ENCODE assay signal across 21 mouse cellular contexts in the genomic region with DNA sequence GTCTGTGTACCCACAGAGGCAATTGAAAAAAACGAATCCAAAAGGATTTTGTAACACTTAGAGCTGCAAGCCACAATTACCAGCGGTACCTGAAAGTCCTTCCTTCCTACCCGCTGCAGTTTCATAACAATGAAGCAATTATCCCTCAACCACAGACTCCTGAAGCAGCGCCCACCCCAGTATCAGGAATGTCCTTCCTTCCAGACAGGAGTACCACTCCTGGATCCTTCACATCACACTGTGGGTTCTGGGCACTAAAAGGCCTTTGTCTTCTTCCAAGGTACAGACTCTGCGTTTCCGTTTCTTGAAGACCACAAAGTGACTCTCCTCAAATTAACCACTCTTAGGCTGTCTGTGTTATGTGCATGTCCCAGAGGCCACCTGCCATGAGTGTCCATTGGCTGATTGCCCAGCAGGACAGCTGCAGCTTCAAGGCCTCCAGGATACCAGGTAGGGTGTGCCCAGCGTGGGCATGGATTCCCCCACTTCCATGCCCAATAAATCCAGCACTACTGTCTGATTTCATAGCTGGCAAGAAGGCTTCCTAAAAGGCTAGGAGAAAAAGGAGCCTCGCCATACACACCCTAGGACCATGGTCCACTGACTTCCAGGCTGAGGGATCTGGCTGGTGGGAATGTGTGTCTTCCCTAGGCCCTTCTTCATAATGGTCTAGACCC. TPM values are rescaled to one million over a fixed set of nuclear protein-coding genes. Genes with fewer than 3 reads are reported as not detected.
DNase-seq lines count a peak whose midpoint lies in the region; ATAC-seq and TF ChIP-seq lines count a peak whose summit lies in the region.
"Had no signal": no experiment of that assay in that cellular context is flagged by ENCODE, and none has a peak within 500 bp of the region (broad histone marks: within the 10 kb centered on the region; RNA-seq: fewer than 3 reads in every experiment).

No protein-coding gene starts in this region.

- DNase-seq in heart, embryonic 10.5 days (ENCODE audit: low spot score), result no peak
- DNase-seq in heart, adult 11 months, result no peak
- DNase-seq in lung, postnatal 36 days, result no peak
- peak; percentile 39 for DNase-seq in Muller cell, postnatal 12 days (ENCODE audit: inconsistent ontology term)
- no peak for DNase-seq in kidney, adult 2 months
- DNase-seq: adrenal gland, postnatal 25 days; B cell, adult 2 months; cerebellum, adult 11-12 months; gastrocnemius, postnatal 14 days; heart, postnatal 14 days; kidney, adult 8-10 months; kidney, postnatal 25 days; left cerebral cortex, postnatal 4 days; thymus, postnatal 25 days had no signal

- H3K4me1 ChIP-seq in heart, embryonic 10.5 days, result peaks cover 69% of the 10 kb centered on the region
- H3K4me1 ChIP-seq in lung, embryonic 16.5 days (replicated peaks; ENCODE audit: control insufficient read depth, insufficient read depth, low read length), result peaks cover 24% of the 10 kb centered on the region
- H3K4me1 ChIP-seq in megakaryocyte, embryonic 14.5 days, result peaks cover 94% of the 10 kb centered on the region
- H3K4me1 ChIP-seq in kidney, adult 2 months (ENCODE audit: control insufficient read depth, insufficient read depth, low read length), result no peaks in the 10 kb centered on the region

- H3K9ac ChIP-seq in lung, embryonic 16.5 days (ENCODE audit: low read length), result no peak overlapping the region
- H3K9ac ChIP-seq: hindbrain, embryonic 12.5 days had no signal

- peak; percentile 76 for ATAC-seq in lung, embryonic 16.5 days (ENCODE audit: low read depth)
- no peak for ATAC-seq in activated CD4-positive, CD25-positive, alpha-beta regulatory T cell, adult 4 months
- ATAC-seq: forebrain, embryonic 14.5 days had no signal

- H3K9me3 ChIP-seq in heart, embryonic 10.5 days, result no peaks in the 10 kb centered on the region
- H3K9me3 ChIP-seq in lung, embryonic 16.5 days (ENCODE audit: control insufficient read depth, low read length), result no peaks in the 10 kb centered on the region
- H3K9me3 ChIP-seq in megakaryocyte, embryonic 14.5 days, result no peaks in the 10 kb centered on the region
- H3K9me3 ChIP-seq: hindbrain, embryonic 12.5 days; midbrain, embryonic 10.5 days had no signal

- H3K27me3 ChIP-seq in heart, embryonic 10.5 days (ENCODE audit: insufficient read depth, poor library complexity, severe bottlenecking), result no peaks in the 10 kb centered on the region
- no peaks in the 10 kb centered on the region for H3K27me3 ChIP-seq in lung, embryonic 16.5 days (ENCODE audit: control insufficient read depth, insufficient read depth, low read depth, low read length)
- H3K27me3 ChIP-seq in megakaryocyte, embryonic 14.5 days (replicated peaks), result no peaks in the 10 kb centered on the region
- H3K27me3 ChIP-seq in kidney, adult 2 months (replicated peaks; ENCODE audit: control insufficient read depth, insufficient read depth, low read length), result no peaks in the 10 kb centered on the region
- H3K27me3 ChIP-seq: hindbrain, embryonic 12.5 days had no signal

- no peak overlapping the region for H3K4me2 ChIP-seq in lung, embryonic 16.5 days (ENCODE audit: low read depth, low read length)
- H3K4me2 ChIP-seq: heart, embryonic 11.5 days; hindbrain, embryonic 12.5 days had no signal

- no peak overlapping the region for H3K4me3 ChIP-seq in heart, embryonic 10.5 days
- H3K4me3 ChIP-seq in lung, embryonic 16.5 days (ENCODE audit: low read length), result no peak overlapping the region
- H3K4me3 ChIP-seq in megakaryocyte, embryonic 14.5 days (replicated peaks), result peak overlapping the region; percentile 93
- H3K4me3 ChIP-seq in kidney, adult 2 months (ENCODE audit: insufficient read depth, low read depth, low read length), result no peak overlapping the region
- H3K4me3 ChIP-seq: hindbrain, embryonic 12.5 days; midbrain, embryonic 10.5 days had no signal

- no peak for TF ChIP-seq POLR2A in kidney, adult 2 months (IDR thresholded peaks at IDR 0.05; ENCODE audit: low read depth, low read length)

- H3K36me3 ChIP-seq in heart, embryonic 10.5 days, result no peaks in the 10 kb centered on the region
- no peaks in the 10 kb centered on the region for H3K36me3 ChIP-seq in lung, embryonic 16.5 days (ENCODE audit: control insufficient read depth, insufficient read depth, low read length)
- H3K36me3 ChIP-seq in megakaryocyte, embryonic 14.5 days (replicated peaks; ENCODE audit: low read length), result peaks cover 52% of the 10 kb centered on the region
- no peaks in the 10 kb centered on the region for H3K36me3 ChIP-seq in kidney, adult 2 months (ENCODE audit: control insufficient read depth, insufficient read depth, low read length)
- H3K36me3 ChIP-seq: hindbrain, embryonic 12.5 days; midbrain, embryonic 10.5 days had no signal

- 72% methylated on average over 8 of the region's 8 CpGs for WGBS in heart, embryonic 10.5 days
- WGBS in lung, embryonic 16.5 days, result 32% methylated on average over 8 of the region's 8 CpGs
- 80% methylated on average over 8 of the region's 8 CpGs for WGBS in kidney, adult 2 months

- TF ChIP-seq CTCF in kidney, adult 2 months (conservative IDR thresholded peaks at IDR 0.05; ENCODE audit: insufficient read depth, insufficient read length, low read depth, low read length), result no peak

- peak overlapping the region; percentile 69 for H3K27ac ChIP-seq in heart, embryonic 10.5 days
- H3K27ac ChIP-seq in lung, embryonic 16.5 days (ENCODE audit: low read length), result peak overlapping the region; percentile 87
- no peak overlapping the region for H3K27ac ChIP-seq in kidney, adult 2 months (ENCODE audit: insufficient read depth, low read depth, low read length)
- H3K27ac ChIP-seq: hindbrain, embryonic 12.5 days; midbrain, embryonic 10.5 days had no signal

RNA-seq across cellular contexts. Expression of a gene that starts 32.2 kb away (rescaled TPM):
- 119 and 137 TPM in 2 replicates for polyA plus RNA-seq in heart, embryonic 10.5 days (2016; fragmentation: Nextera tagmentation; extraction: Ambion mirVana)
- polyA plus RNA-seq in lung, embryonic 16.5 days (2015; fragmentation: Nextera tagmentation; extraction: Ambion mirVana), result 126 and 132 TPM in 2 replicates
- 78.3 and 80.8 TPM in 2 replicates for polyA plus RNA-seq in megakaryocyte, embryonic 14.5 days (2012; ENCODE audit: insufficient read depth, low replicate concordance)
- 10 to 100 TPM; 18.5 to 19.9 TPM for polyA plus RNA-seq in activated CD4-positive, CD25-positive, alpha-beta regulatory T cell, adult 4 months (2017; shearing (Covaris generic))
- polyA plus RNA-seq in kidney, adult 2 months (2012; rRNA removed), result 45.9 and 50.6 TPM in 2 replicates
